Mouse (Mus musculus) heart, embryonic 13.5 days (tissue): ENCODE results near the gene Cep152. TPM values are rescaled to one million over a fixed set of nuclear protein-coding genes. Genes with fewer than 3 reads are reported as not detected.

Experiments
- ATAC-seq: fragments of 200-750 bp; cut with Nextera tagmentation; 2 replicates; pipeline ENCODE4 v1.8.0; 2017; ENCODE audit warnings: moderate TSS enrichment; ENCODE audit not compliant: insufficient number of reproducible peaks, low FRiP score, low TSS enrichment; ENCODE audit errors: extremely low read depth
- H3K27ac ChIP-seq: fragments of 300-500 bp; sonication (generic); replicated peaks from 2 replicates; pipeline ENCODE4 v1.5.1; 2015; ENCODE audit warnings: moderate library complexity, mild to moderate bottlenecking, inconsistent platforms
- H3K27me3 ChIP-seq: fragments of 300-500 bp; sonication (generic); replicated peaks from 2 replicates; pipeline ENCODE4 v1.6.1; 2015; ENCODE audit warnings: mild to moderate bottlenecking, inconsistent platforms
- H3K36me3 ChIP-seq: fragments of 300-500 bp; sonication (generic); 2 replicates; pipeline ENCODE4 v1.6.1; 2015; ENCODE audit warnings: mild to moderate bottlenecking, inconsistent platforms
- H3K4me1 ChIP-seq: fragments of 300-500 bp; sonication (generic); 2 replicates; pipeline ENCODE4 v1.6.1; 2015; ENCODE audit warnings: inconsistent platforms
- H3K4me2 ChIP-seq: fragments of 300-500 bp; sonication (generic); 2 replicates; pipeline ENCODE4 v1.6.1; 2015; ENCODE audit warnings: inconsistent platforms, mild to moderate bottlenecking, moderate library complexity
- H3K4me3 ChIP-seq: fragments of 300-500 bp; sonication (generic); 2 replicates; pipeline ENCODE4 v1.5.1; 2015; ENCODE audit warnings: moderate library complexity, mild to moderate bottlenecking, inconsistent platforms
- H3K9ac ChIP-seq: fragments of 300-500 bp; sonication (generic); 2 replicates; pipeline ENCODE4 v1.6.1; 2015; ENCODE audit warnings: inconsistent platforms, mild to moderate bottlenecking, moderate library complexity
- H3K9me3 ChIP-seq: fragments of 300-500 bp; sonication (generic); 2 replicates; pipeline ENCODE4 v1.6.1; 2016; ENCODE audit warnings: inconsistent platforms
- WGBS: fragments of 180-500 bp; shearing (Covaris S2); methylation state at CpG from one replicate; pipeline ENCODE4 v1.1.7; 2015; ENCODE audit warnings: mixed read lengths; 5-methylcytosine and 5-hydroxymethylcytosine counted together
- polyA plus RNA-seq: library from polyadenylated mRNA; unstranded; fragments of >200 nt; fragmentation: Nextera tagmentation; extraction: Ambion mirVana; gene quantifications from 2 replicates; pipeline ENCODE4 v1.2.1, GENCODE M21; 2015

The Cep152 gene
- polyA plus RNA-seq, 1 experiment from 2014 or later, result 3.2 TPM

DNA sequence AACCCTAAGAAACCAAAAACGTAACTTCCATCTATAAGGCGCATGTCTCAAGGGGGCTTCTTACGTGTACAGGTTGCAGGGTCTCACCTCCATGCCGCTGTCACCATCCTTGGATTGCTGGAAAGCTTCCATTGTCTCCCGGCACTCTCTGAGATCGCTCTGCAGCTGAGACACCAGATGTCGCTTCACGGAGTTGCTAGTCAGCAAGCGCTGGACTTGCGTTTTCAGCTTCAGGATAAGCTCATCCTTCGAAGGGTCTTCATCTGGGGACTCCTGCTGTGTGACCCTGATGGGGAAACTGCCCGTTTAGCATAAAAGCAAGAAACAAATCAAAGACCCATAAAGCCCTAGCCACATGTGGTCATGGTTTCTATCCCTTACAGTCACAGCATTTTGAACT is 30.1 kb downstream of the Cep152 start:
- Histone ChIP-seq H3K4me2 (no peak overlapping the region), H3K27ac (no peak overlapping the region), H3K4me1 (no peaks in the 10 kb centered on the region), H3K36me3 (peaks cover 80% of the 10 kb centered on the region), H3K4me3 (no peak overlapping the region), H3K9me3 (no peaks in the 10 kb centered on the region), H3K27me3 (no peaks in the 10 kb centered on the region), H3K9ac (no peak overlapping the region)
- 90% methylated on average over 12 of the region's 12 CpGs for WGBS
- ATAC-seq, result no peak

DNA sequence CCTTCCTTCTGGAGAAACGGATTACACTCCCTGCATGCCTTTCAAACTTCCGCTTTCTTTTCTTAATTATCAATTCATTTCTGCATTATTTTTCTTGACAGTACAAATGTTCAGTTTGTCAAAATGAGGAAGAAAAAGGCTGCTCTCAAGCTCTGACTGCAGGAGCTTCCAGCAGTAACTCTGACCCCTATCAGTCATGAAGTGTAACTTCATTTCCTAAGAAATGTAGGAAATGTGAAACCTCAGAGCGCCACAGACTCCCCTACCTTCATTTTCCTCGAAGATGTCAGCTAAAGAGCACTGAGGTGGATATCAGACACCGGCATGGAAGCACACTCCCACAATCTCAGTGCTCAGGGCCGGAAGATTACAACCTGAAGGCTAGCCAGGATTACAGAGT is 30.8 kb downstream of the Cep152 start:
- Histone ChIP-seq H3K36me3 (peaks cover 81% of the 10 kb centered on the region), H3K9ac (no peak overlapping the region), H3K4me1 (no peaks in the 10 kb centered on the region), H3K27ac (no peak overlapping the region), H3K4me3 (no peak overlapping the region), H3K9me3 (no peaks in the 10 kb centered on the region), H3K4me2 (no peak overlapping the region), H3K27me3 (no peaks in the 10 kb centered on the region)
- no peak for ATAC-seq
- WGBS, result 74% methylated on average over 6 of the region's 6 CpGs

DNA sequence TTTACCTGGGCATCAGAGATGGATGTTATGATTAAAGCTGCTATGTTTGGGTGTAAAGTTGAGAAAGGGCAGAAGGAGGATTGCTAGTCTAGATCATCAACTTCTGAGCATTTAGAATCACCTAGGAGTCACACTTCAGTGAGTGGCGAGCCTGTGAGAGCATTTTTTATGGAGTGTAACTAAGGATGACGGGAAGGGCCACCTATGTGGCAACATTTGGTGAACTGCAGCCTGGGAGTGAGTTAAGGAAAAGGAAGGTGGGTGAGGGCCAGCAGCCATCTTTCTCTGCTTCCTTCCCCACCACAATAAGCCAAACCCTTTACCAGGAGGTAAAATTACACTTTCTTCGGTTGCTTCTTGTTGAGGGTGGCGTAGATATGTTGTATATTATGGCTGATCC is 33.0 kb downstream of the Cep152 start:
- H3K4me2 ChIP-seq, result no peak overlapping the region
- H3K36me3 ChIP-seq, result peaks cover 84% of the 10 kb centered on the region
- H3K4me3 ChIP-seq, result no peak overlapping the region
- no peaks in the 10 kb centered on the region for H3K4me1 ChIP-seq
- no peaks in the 10 kb centered on the region for H3K27me3 ChIP-seq
- no peak for ATAC-seq
- 91% methylated on average over 4 of the region's 4 CpGs for WGBS
- H3K27ac ChIP-seq, result no peak overlapping the region
- H3K9me3 ChIP-seq, result no peaks in the 10 kb centered on the region
- no peak overlapping the region for H3K9ac ChIP-seq

DNA sequence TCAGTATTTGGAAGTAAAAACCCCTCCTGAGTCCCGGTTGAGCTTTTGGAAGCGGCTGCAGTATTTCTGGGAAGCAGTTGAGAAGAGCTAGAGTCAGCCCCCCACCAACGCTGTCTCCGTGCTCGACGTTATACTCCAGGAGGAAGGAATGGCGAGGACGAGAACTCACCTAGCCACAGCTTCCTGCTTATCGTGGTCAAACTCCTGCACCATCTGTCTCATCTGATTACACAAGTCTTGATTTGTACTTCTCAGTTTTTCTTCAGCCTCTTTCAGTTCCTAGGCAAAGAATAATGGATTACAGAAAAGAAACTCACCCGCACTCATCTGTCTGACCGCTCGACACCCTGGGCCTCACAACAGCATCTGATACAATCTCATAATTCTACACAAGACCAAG is 35.6 kb downstream of the Cep152 start:
- 87% methylated on average over 12 of the region's 12 CpGs for WGBS

DNA sequence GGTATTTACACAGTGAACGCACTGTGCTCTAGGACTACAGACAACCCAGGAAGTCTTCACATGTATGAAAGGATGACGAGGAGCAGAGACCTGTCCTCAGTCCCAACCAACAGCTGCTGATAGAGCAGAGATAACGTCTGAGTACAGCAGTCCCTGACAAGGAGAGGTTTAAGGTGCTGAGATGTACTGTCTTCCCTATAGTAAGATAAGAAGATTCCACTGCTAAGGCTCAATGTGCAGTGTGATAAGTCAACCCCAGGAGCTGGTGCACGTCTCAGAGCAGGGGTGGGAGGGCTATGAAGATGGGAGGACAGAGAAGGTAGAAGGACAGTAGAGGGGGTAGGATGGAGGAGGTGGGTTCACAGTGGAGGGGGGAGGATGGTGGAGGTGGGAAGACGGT is 43.8 kb downstream of the Cep152 start:
- Histone ChIP-seq H3K27ac (no peak overlapping the region), H3K4me2 (no peak overlapping the region), H3K27me3 (no peaks in the 10 kb centered on the region), H3K9me3 (no peaks in the 10 kb centered on the region), H3K4me1 (peaks cover 7% of the 10 kb centered on the region; the same call in 1 of the 2 replicates), H3K9ac (no peak overlapping the region), H3K36me3 (peaks cover 81% of the 10 kb centered on the region), H3K4me3 (no peak overlapping the region)
- 36% methylated on average over 5 of the region's 5 CpGs for WGBS
- no peak for ATAC-seq

More for the DNA sequence above, 35.6 kb downstream of the Cep152 start:
- H3K4me2 ChIP-seq, result no peak overlapping the region
- peaks cover 85% of the 10 kb centered on the region for H3K36me3 ChIP-seq
- no peak overlapping the region for H3K9ac ChIP-seq
- no peaks in the 10 kb centered on the region for H3K4me1 ChIP-seq
- H3K4me3 ChIP-seq, result no peak overlapping the region
- no peak for ATAC-seq
- H3K27ac ChIP-seq, result no peak overlapping the region
- no peaks in the 10 kb centered on the region for H3K27me3 ChIP-seq
- no peaks in the 10 kb centered on the region for H3K9me3 ChIP-seq

DNA sequence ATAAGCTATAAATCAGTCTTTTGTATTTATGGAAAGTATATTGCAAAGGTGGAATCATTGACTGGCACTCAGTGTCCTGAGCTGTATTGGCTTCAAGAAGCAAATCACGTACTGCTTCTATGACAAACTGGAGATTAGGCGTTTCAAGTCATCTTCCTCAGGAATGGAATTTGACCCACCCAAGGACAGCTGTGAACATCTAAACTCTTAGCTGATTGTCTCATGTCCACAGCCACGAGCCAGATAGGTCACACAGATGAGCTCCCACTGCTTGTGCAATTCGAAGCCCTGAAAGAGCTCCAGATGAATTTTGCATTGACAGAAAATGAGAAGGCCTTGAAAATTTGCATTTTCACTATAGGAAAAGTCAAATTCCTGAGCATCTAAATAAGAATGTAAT is 47.2 kb downstream of the Cep152 start:
- H3K4me1 ChIP-seq, result peaks cover 7% of the 10 kb centered on the region
- peaks cover 83% of the 10 kb centered on the region for H3K36me3 ChIP-seq
- H3K27ac ChIP-seq, result no peak overlapping the region
- no peak overlapping the region for H3K9ac ChIP-seq
- no peak for ATAC-seq
- WGBS, result 58% methylated on average over 4 of the region's 4 CpGs
- 0 out of 2 replicates have a peak, but pooled peaks cover 6% of the 10 kb centered on the region for H3K9me3 ChIP-seq
- H3K4me3 ChIP-seq, result no peak overlapping the region
- no peaks in the 10 kb centered on the region for H3K27me3 ChIP-seq
- no peak overlapping the region for H3K4me2 ChIP-seq

DNA sequence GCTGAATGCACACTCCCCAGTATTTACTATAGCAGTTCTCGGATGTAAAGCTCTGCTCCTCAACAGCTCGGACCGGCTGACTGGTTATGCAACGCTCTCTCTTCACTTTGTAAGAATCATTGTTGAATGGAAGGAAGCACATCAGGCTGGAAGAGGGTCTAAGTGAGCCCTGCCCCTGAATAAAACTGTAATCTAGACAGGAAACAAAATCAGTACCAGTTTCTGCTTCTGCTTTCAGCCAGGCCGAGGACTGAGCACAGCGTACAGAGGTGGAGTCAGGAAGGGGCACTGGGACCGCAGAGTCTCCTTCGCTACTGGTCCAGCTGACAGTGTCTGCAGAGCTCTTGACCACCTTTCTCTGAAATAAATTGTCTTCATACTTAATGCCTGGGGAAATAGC is 48.4 kb downstream of the Cep152 start:
- no peak overlapping the region for H3K9ac ChIP-seq
- H3K9me3 ChIP-seq, result 0 out of 2 replicates have a peak, but pooled peaks cover 6% of the 10 kb centered on the region
- 69% methylated on average over 8 of the region's 8 CpGs for WGBS
- H3K4me3 ChIP-seq, result no peak overlapping the region
- ATAC-seq, result no peak; the same call in 1 of the 2 replicates
- H3K36me3 ChIP-seq, result peaks cover 77% of the 10 kb centered on the region
- 0 out of 2 replicates have a peak overlapping the region, but pooled peaks have one; percentile 12 for H3K27ac ChIP-seq
- H3K4me2 ChIP-seq, result no peak overlapping the region
- peaks cover 6% of the 10 kb centered on the region for H3K4me1 ChIP-seq
- no peaks in the 10 kb centered on the region for H3K27me3 ChIP-seq

DNA sequence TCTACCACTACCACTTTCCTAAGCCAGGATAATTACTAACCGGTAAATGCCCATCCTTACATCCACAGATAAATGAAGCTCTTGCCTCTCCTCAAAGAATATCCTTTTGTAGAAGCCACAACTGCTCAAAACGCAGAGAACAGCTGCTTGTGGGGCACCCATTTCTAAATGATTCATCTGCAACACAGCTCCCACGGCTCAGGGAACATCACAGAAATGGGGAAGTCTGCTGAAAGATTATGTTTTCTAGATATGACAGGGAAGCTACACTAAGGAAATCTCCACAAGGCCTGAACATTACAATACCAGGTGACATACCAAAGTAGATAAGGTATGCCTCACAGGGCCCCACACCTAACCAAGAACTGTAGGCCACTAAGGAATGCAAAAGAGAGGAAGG is 49.1 kb downstream of the Cep152 start:
- peaks cover 77% of the 10 kb centered on the region for H3K36me3 ChIP-seq
- H3K27ac ChIP-seq, result no peak overlapping the region
- H3K4me2 ChIP-seq, result no peak overlapping the region
- no peak overlapping the region for H3K9ac ChIP-seq
- WGBS, result 80% methylated on average over 3 of the region's 3 CpGs
- H3K4me3 ChIP-seq, result no peak overlapping the region
- H3K9me3 ChIP-seq, result 0 out of 2 replicates have a peak, but pooled peaks cover 6% of the 10 kb centered on the region
- H3K4me1 ChIP-seq, result no peaks in the 10 kb centered on the region; the same call in 1 of the 2 replicates
- ATAC-seq, result no peak
- no peaks in the 10 kb centered on the region for H3K27me3 ChIP-seq

DNA sequence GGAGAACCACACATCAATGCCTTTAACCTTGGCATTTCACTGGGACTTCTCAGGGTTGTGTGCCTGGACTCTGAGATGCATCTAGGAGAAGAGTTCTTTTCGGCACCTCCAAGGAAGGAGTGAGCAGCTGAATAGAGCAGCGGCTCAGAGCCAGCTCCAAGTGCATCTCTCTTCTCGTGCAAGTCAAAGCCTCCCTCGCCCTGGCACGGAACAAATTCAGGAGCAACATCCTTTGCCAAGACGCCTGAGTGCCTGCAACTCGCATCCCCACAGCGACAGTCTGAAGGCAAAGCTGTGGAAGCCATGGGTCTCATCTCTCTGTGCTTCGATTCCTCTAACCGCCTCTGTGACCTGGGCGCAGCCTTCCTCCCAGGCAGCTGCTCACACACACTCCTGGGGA is 61.0 kb downstream of the Cep152 start:
- Histone ChIP-seq H3K4me1 (0 out of 2 replicates have a peak, but pooled peaks cover 4% of the 10 kb centered on the region), H3K27ac (no peak overlapping the region), H3K9me3 (no peaks in the 10 kb centered on the region), H3K9ac (no peak overlapping the region), H3K36me3 (peaks cover 56% of the 10 kb centered on the region), H3K4me2 (no peak overlapping the region), H3K4me3 (no peak overlapping the region), H3K27me3 (no peaks in the 10 kb centered on the region)
- ATAC-seq, result no peak
- WGBS, result 85% methylated on average over 11 of the region's 11 CpGs

DNA sequence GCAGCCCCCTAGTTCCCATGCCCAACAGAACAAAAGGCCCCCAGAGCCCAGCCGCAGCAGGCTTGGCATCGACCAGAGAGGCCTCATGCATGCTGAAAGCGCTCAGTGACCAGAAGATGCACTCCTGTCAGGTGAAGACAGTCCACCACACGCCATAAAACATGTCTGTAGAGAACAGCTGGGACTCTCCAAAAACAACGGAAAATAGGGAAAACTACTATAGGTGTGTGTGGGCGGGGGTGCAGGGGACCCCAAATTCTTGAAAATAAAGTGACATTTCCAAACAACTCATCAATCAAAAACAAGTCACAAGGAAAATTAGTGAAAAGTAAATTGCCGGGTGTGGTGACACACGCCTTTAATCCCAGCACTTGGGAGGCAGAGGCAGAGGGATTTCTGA is 62.5 kb downstream of the Cep152 start:
- Histone ChIP-seq H3K9ac (no peak overlapping the region), H3K27me3 (no peaks in the 10 kb centered on the region), H3K4me3 (no peak overlapping the region), H3K4me2 (no peak overlapping the region), H3K9me3 (no peaks in the 10 kb centered on the region), H3K27ac (no peak overlapping the region), H3K36me3 (peaks cover 41% of the 10 kb centered on the region), H3K4me1 (0 out of 2 replicates have a peak, but pooled peaks cover 4% of the 10 kb centered on the region)
- WGBS, result 88% methylated on average over 8 of the region's 8 CpGs
- ATAC-seq, result no peak

DNA sequence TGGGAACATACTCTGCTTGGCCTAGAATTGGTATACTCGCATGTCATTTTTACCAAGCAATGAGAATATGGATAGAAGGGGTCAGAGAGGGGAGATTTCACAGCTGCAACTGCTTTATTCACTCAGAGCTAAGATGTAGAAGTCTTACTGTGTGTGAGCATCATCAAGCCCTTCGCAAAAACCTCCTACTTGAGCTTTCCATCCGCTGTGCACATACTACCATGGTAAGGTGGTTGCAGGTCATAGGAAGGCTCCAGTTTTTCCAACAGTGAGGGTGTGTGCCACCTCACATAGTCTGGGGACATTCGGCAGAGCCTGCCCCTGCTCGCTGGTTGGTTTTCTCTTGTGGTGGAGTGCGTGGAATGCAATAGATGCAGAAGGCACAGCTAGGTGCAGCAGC is 64.9 kb downstream of the Cep152 start:
- no peaks in the 10 kb centered on the region for H3K9me3 ChIP-seq
- no peak overlapping the region for H3K27ac ChIP-seq
- WGBS, result 88% methylated on average over 6 of the region's 6 CpGs
- no peak overlapping the region for H3K4me3 ChIP-seq
- no peaks in the 10 kb centered on the region for H3K27me3 ChIP-seq
- 0 out of 2 replicates have a peak, but pooled peaks cover 4% of the 10 kb centered on the region for H3K4me1 ChIP-seq
- H3K36me3 ChIP-seq, result peaks cover 20% of the 10 kb centered on the region
- no peak overlapping the region for H3K9ac ChIP-seq
- H3K4me2 ChIP-seq, result no peak overlapping the region
- ATAC-seq, result no peak
